Mouse (Mus musculus) cerebellum, adult 8-10 months (tissue): Measurements from ENCODE around the gene Tmem8b.
A peak's percentile ranks its signal among the peaks of the same experiment; 100 is the strongest.

ENCODE experiments used
- DNase-seq: peaks from one replicate; pipeline ENCODE4 v3.0.0; 2022

Gene Tmem8b

GRCm38 (mm10) chr4:43668782-43669427 is at the start of gene Tmem8b, which contains the start of gene Fam221b:
Gene Tmem8b, plus strand, starts transcription at chr4:43668971.
Gene Fam221b, minus strand, starts transcription at chr4:43669145.
- DNase-seq: peak; percentile 91

GRCm38 (mm10) chr4:43620146-43620778 is 48.5 kb upstream of the Tmem8b start:
- DNase-seq: no peak

GRCm38 (mm10) chr4:43629106-43629817 is 39.5 kb upstream of the Tmem8b start:
- peak; percentile 48 for DNase-seq

GRCm38 (mm10) chr4:43630030-43630581 is 38.7 kb upstream of the Tmem8b start:
- DNase-seq: peak; percentile 91

GRCm38 (mm10) chr4:43630671-43631045 is 38.1 kb upstream of the Tmem8b start:
- DNase-seq: no peak

- peak; percentile 69 for DNase-seq
These were observed 37.5 kb upstream of the Tmem8b start, which contains the start of gene Npr2 for GRCm38 (mm10) chr4:43631046-43631955. Gene Npr2, plus strand, starts transcription at chr4:43631935.

GRCm38 (mm10) chr4:43631956-43632920 is 36.5 kb upstream of the Tmem8b start:
- DNase-seq: peak; percentile 56

GRCm38 (mm10) chr4:43633296-43633695 is 35.5 kb upstream of the Tmem8b start:
- DNase-seq: no peak

GRCm38 (mm10) chr4:43633736-43634135 is 35.0 kb upstream of the Tmem8b start:
- no peak for DNase-seq

GRCm38 (mm10) chr4:43634621-43635374 is 34.0 kb upstream of the Tmem8b start:
- peak; percentile 2 for DNase-seq

- no peak for DNase-seq
These were observed 32.0 kb upstream of the Tmem8b start for GRCm38 (mm10) chr4:43636751-43637150.

GRCm38 (mm10) chr4:43640076-43640475 is 28.7 kb upstream of the Tmem8b start:
- DNase-seq: no peak

GRCm38 (mm10) chr4:43640491-43640890 is 28.3 kb upstream of the Tmem8b start:
- DNase-seq: no peak

- no peak for DNase-seq
These were observed 19.0 kb upstream of the Tmem8b start for GRCm38 (mm10) chr4:43649783-43650182.

- DNase-seq: no peak
These were observed 16.0 kb upstream of the Tmem8b start for GRCm38 (mm10) chr4:43652726-43653125.

- no peak for DNase-seq
These were observed 15.4 kb upstream of the Tmem8b start, which contains the start of gene Spag8 for GRCm38 (mm10) chr4:43653161-43654015. Gene Spag8, minus strand, starts transcription at chr4:43653594.

GRCm38 (mm10) chr4:43655656-43656338 is 13.0 kb upstream of the Tmem8b start:
- DNase-seq: no peak

GRCm38 (mm10) chr4:43656339-43657109 is 12.2 kb upstream of the Tmem8b start, which contains the start of gene Hint2:
Gene Hint2, minus strand, starts transcription at chr4:43656466.
- DNase-seq: peak; percentile 97
